Mouse (Mus musculus): ENCODE data around the gene B3gnt2. TPM values are rescaled to one million over a fixed set of nuclear protein-coding genes. Genes with fewer than 3 reads are reported as not detected.

The B3gnt2 gene
- polyA plus RNA-seq, 1 experiment from 2014 or later = 7.5 TPM

- DNase-seq (no peak), ATAC-seq (ENCODE audit: insufficient read depth) (no peak)
- Histone ChIP-seq H3K27ac (ENCODE audit: low read depth) (no peak overlapping the region), H3K9me3 (ENCODE audit: low read depth, low read length) (no peaks in the 10 kb centered on the region), H3K9ac (no peak overlapping the region), H3K4me2 (no peak overlapping the region), H3K36me3 (ENCODE audit: insufficient read depth) (no peaks in the 10 kb centered on the region), H3K4me1 (ENCODE audit: insufficient read depth) (no peaks in the 10 kb centered on the region), H3K4me3 (ENCODE audit: low read depth, low read length) (no peak overlapping the region), H3K27me3 (ENCODE audit: insufficient read depth, low read length) (no peaks in the 10 kb centered on the region)
- 89% methylated on average over 6 of the region's 6 CpGs for WGBS
- TF ChIP-seq CTCF (IDR thresholded peaks at IDR 0.05; ENCODE audit: low read depth) = no peak
Measured at GRCm38 (mm10) chr11:22826665-22827064, 34.1 kb downstream of the B3gnt2 start.

GRCm38 (mm10) chr11:22826051-22826450 is 34.7 kb downstream of the B3gnt2 start:
- ATAC-seq (ENCODE audit: insufficient read depth) (no peak), DNase-seq (no peak)
- Histone ChIP-seq H3K4me3 (ENCODE audit: low read depth, low read length) (no peak overlapping the region), H3K9me3 (ENCODE audit: low read depth, low read length) (no peaks in the 10 kb centered on the region), H3K4me2 (no peak overlapping the region), H3K4me1 (ENCODE audit: insufficient read depth) (no peaks in the 10 kb centered on the region), H3K27me3 (ENCODE audit: insufficient read depth, low read length) (no peaks in the 10 kb centered on the region), H3K36me3 (ENCODE audit: insufficient read depth) (no peaks in the 10 kb centered on the region), H3K9ac (no peak overlapping the region), H3K27ac (ENCODE audit: low read depth) (no peak overlapping the region)
- 84% methylated on average over 14 of the region's 14 CpGs for WGBS
- TF ChIP-seq CTCF (IDR thresholded peaks at IDR 0.05; ENCODE audit: low read depth) = no peak

DNA sequence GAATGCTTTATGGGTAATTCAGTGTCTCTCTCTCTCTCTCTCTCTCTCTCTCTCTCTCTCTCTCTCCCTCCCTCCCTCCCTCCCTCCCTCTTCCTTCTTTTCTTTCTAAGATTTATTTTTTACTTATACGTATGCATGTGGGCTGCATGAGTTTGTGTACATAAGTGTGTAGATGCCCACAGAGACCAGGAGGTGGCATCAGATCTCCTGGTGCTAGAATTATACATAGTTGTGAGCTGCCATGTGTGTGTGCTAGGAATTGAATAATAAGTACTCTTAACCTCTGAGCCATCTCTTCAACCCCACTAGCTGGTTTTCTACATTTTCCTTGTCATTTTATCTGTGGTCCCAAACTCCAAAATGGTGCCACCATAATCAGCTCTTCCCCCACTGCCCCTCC is 35.2 kb downstream of the B3gnt2 start:
- TF ChIP-seq CTCF (IDR thresholded peaks at IDR 0.05; ENCODE audit: low read depth) = no peak
- no peak overlapping the region for H3K4me3 ChIP-seq (ENCODE audit: low read depth, low read length)
- H3K27me3 ChIP-seq (ENCODE audit: insufficient read depth, low read length) = no peaks in the 10 kb centered on the region
- 79% methylated on average over 1 of the region's 1 CpGs for WGBS
- ATAC-seq (ENCODE audit: insufficient read depth) = no peak
- no peak overlapping the region for H3K4me2 ChIP-seq
- DNase-seq = no peak
- no peak overlapping the region for H3K9ac ChIP-seq
- no peaks in the 10 kb centered on the region for H3K9me3 ChIP-seq (ENCODE audit: low read depth, low read length)
- H3K36me3 ChIP-seq (ENCODE audit: insufficient read depth) = no peaks in the 10 kb centered on the region
- no peaks in the 10 kb centered on the region for H3K4me1 ChIP-seq (ENCODE audit: insufficient read depth)
- H3K27ac ChIP-seq (ENCODE audit: low read depth) = no peak overlapping the region

GRCm38 (mm10) chr11:22824049-22824705 is 36.6 kb downstream of the B3gnt2 start:
- H3K9me3 ChIP-seq (ENCODE audit: low read depth, low read length) = no peaks in the 10 kb centered on the region
- TF ChIP-seq CTCF (IDR thresholded peaks at IDR 0.05; ENCODE audit: low read depth) = no peak
- H3K36me3 ChIP-seq (ENCODE audit: insufficient read depth) = no peaks in the 10 kb centered on the region
- H3K4me1 ChIP-seq (ENCODE audit: insufficient read depth) = no peaks in the 10 kb centered on the region
- H3K27ac ChIP-seq (ENCODE audit: low read depth) = no peak overlapping the region
- DNase-seq (no peak), ATAC-seq (ENCODE audit: insufficient read depth) (no peak)
- H3K9ac ChIP-seq = no peak overlapping the region
- 69% methylated on average over 9 of the region's 9 CpGs for WGBS
- no peaks in the 10 kb centered on the region for H3K27me3 ChIP-seq (ENCODE audit: insufficient read depth, low read length)
- no peak overlapping the region for H3K4me2 ChIP-seq
- H3K4me3 ChIP-seq (ENCODE audit: low read depth, low read length) = no peak overlapping the region

DNA sequence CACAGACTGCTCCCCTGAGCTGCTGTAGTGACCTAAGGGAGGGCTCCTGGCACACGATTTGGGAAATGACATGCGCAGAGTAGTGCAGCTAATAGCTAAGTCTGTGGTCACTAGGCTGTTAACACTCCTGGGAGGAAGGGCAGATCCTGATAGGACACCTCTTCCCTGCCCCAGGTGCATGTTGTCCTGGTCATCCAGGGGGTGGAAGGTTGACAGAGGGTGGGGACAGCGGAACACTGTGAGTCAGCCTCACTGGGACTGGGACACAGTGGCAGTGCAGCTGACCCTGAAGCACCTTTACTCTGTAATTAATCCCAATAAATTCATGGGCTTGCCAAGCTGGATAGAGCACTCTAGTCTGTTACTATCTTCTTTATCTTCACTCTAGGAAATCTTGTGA is 39.5 kb downstream of the B3gnt2 start:
- TF ChIP-seq CTCF (IDR thresholded peaks at IDR 0.05; ENCODE audit: low read depth) = no peak
- no peak overlapping the region for H3K4me3 ChIP-seq (ENCODE audit: low read depth, low read length)
- H3K9me3 ChIP-seq (ENCODE audit: low read depth, low read length) = no peaks in the 10 kb centered on the region
- H3K4me2 ChIP-seq = no peak overlapping the region
- H3K36me3 ChIP-seq (ENCODE audit: insufficient read depth) = no peaks in the 10 kb centered on the region
- DNase-seq (no peak), ATAC-seq (ENCODE audit: insufficient read depth) (no peak)
- no peaks in the 10 kb centered on the region for H3K27me3 ChIP-seq (ENCODE audit: insufficient read depth, low read length)
- no peaks in the 10 kb centered on the region for H3K4me1 ChIP-seq (ENCODE audit: insufficient read depth)
- WGBS = 77% methylated on average over 3 of the region's 3 CpGs
- H3K27ac ChIP-seq (ENCODE audit: low read depth) = no peak overlapping the region
- no peak overlapping the region for H3K9ac ChIP-seq

- no peak for TF ChIP-seq CTCF (IDR thresholded peaks at IDR 0.05; ENCODE audit: low read depth)
- 69% methylated on average over 5 of the region's 5 CpGs for WGBS
- Histone ChIP-seq H3K4me1 (ENCODE audit: insufficient read depth) (no peaks in the 10 kb centered on the region), H3K9me3 (ENCODE audit: low read depth, low read length) (no peaks in the 10 kb centered on the region), H3K9ac (no peak overlapping the region), H3K4me2 (no peak overlapping the region), H3K27me3 (ENCODE audit: insufficient read depth, low read length) (no peaks in the 10 kb centered on the region), H3K4me3 (ENCODE audit: low read depth, low read length) (no peak overlapping the region), H3K27ac (ENCODE audit: low read depth) (no peak overlapping the region), H3K36me3 (ENCODE audit: insufficient read depth) (no peaks in the 10 kb centered on the region)
- ATAC-seq (ENCODE audit: insufficient read depth) (no peak), DNase-seq (no peak)
Measured at GRCm38 (mm10) chr11:22818371-22818770, 42.4 kb downstream of the B3gnt2 start.

DNA sequence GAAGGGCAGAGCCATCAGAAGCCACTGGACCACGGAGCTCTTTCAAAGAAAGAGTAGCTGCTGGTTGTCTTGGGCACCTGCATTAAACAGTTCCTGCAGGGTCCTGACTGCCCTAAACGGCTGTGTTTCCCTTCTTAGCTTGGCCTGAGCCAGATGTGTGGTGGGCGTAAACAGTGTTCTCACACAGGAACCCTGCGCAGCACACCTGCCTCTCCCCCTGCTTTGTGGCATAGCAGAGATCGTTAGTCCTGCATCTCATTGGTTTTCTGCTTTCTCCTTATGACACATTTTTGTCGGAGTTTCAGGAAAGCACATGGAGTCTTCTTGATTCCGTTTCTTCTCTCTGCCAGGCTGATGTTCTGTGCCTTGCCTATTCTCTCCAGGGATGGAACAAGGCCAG is 44.9 kb downstream of the B3gnt2 start:
- no peak for TF ChIP-seq CTCF (IDR thresholded peaks at IDR 0.05; ENCODE audit: low read depth)
- ATAC-seq (ENCODE audit: insufficient read depth) = no peak
- WGBS = 91% methylated on average over 7 of the region's 7 CpGs
- no peaks in the 10 kb centered on the region for H3K9me3 ChIP-seq (ENCODE audit: low read depth, low read length)
- H3K4me1 ChIP-seq (ENCODE audit: insufficient read depth) = no peaks in the 10 kb centered on the region
- H3K27me3 ChIP-seq (ENCODE audit: insufficient read depth, low read length) = no peaks in the 10 kb centered on the region
- no peak overlapping the region for H3K4me2 ChIP-seq
- no peak for DNase-seq
- no peak overlapping the region for H3K4me3 ChIP-seq (ENCODE audit: low read depth, low read length)
- H3K27ac ChIP-seq (ENCODE audit: low read depth) = no peak overlapping the region
- H3K36me3 ChIP-seq (ENCODE audit: insufficient read depth) = no peaks in the 10 kb centered on the region
- no peak overlapping the region for H3K9ac ChIP-seq

- Histone ChIP-seq H3K27ac (ENCODE audit: low read depth) (no peak overlapping the region), H3K4me3 (ENCODE audit: low read depth, low read length) (no peak overlapping the region), H3K4me2 (no peak overlapping the region), H3K27me3 (ENCODE audit: insufficient read depth, low read length) (no peaks in the 10 kb centered on the region), H3K36me3 (ENCODE audit: insufficient read depth) (no peaks in the 10 kb centered on the region), H3K4me1 (ENCODE audit: insufficient read depth) (no peaks in the 10 kb centered on the region), H3K9me3 (ENCODE audit: low read depth, low read length) (no peaks in the 10 kb centered on the region), H3K9ac (no peak overlapping the region)
- DNase-seq (no peak), ATAC-seq (ENCODE audit: insufficient read depth) (no peak)
- TF ChIP-seq CTCF (IDR thresholded peaks at IDR 0.05; ENCODE audit: low read depth) = no peak
Measured at GRCm38 (mm10) chr11:22815143-22815542, 45.6 kb downstream of the B3gnt2 start.

All from lung, embryonic 14.5 days (tissue).